Mouse (Mus musculus): ENCODE measurements at regions not wholly inside any gene's neighbourhood (a gene's known extent, or its start where the extent isn't known, plus 50 kb on each side); places are given as distances from the start of the nearest gene placed in this dataset.

DNA sequence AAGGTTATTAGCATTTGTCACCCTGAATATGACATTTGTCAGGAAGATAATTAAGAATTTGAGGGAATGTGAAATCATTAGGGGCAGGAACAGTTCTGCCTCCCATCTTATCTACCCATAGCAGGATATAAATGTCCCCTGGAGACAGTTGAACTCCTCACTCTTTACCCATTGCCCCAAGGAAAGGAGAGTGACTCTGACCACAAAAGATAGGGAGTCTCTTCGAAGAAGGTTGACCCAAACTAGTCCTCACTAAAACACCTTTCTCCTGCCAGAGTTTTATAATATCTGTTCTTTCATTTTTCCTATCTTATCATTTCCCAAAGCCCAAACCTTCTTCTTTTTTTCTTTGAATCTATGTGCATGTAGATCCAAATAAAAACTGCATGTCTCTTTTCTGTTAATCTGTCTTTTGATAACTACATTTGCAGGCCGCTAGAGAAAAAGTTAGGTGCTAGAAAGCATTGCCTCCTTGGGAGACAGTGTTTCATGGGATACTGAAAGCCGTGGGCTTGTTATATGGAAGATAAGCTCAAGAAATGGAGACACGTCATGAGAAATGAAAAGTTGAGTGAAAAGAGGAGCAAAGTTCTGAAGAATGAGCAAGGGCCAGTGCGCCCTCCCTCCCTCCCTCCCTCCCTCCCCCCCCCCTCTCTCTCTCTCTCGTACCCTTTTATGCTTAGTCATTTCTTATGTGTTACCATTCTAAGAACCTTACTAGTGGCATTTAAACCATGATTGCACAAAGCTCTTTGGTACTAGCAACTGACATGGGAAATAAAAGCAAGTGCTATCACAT is 341.6 kb downstream of the Rnd3 start:
- no peaks in the 10 kb centered on the region for H3K9me3 ChIP-seq (ENCODE audit: control insufficient read depth, low read length)
- no peak overlapping the region for H3K27ac ChIP-seq (ENCODE audit: low read depth, low read length)
- no peak for ATAC-seq
- H3K4me2 ChIP-seq (ENCODE audit: low read length): no peak overlapping the region
- H3K27me3 ChIP-seq (replicated peaks; ENCODE audit: control insufficient read depth, insufficient read depth, low read length): no peaks in the 10 kb centered on the region
- 86% methylated on average over 6 of the region's 6 CpGs for WGBS
- no peaks in the 10 kb centered on the region for H3K36me3 ChIP-seq (ENCODE audit: control insufficient read depth, insufficient read depth, low read length)
- H3K4me3 ChIP-seq (ENCODE audit: low read length): no peak overlapping the region
- peaks cover 5% of the 10 kb centered on the region for H3K4me1 ChIP-seq (ENCODE audit: control insufficient read depth, insufficient read depth, low read depth, low read length)
- no peak overlapping the region for H3K9ac ChIP-seq (ENCODE audit: low read depth, low read length)

DNA sequence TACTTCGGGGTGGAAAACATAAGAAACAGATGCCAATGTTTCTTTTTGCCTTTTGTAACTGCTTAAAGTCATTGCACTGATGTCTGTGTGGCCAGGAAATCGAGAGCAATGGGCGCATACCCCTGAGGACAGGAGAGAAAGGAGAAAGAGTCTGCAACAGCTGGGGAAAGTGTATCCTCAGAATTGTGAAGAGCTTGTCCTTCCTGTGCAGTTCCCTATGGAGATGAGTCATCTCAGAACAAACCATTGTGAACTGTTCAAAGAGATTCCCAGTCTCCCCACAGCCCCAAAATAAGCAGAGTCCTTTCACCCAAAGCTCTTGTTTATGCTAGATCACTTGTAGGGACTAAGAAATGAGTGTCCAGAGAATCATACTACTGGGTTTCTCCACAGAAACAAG is 343.3 kb downstream of the Rnd3 start:
- no peak for ATAC-seq
- peaks cover 2% of the 10 kb centered on the region for H3K4me1 ChIP-seq (ENCODE audit: control insufficient read depth, insufficient read depth, low read depth, low read length)
- 94% methylated on average over 3 of the region's 3 CpGs for WGBS
- H3K4me3 ChIP-seq (ENCODE audit: low read length): no peak overlapping the region
- H3K27me3 ChIP-seq (replicated peaks; ENCODE audit: control insufficient read depth, insufficient read depth, low read length): no peaks in the 10 kb centered on the region
- H3K27ac ChIP-seq (ENCODE audit: low read depth, low read length): no peak overlapping the region
- no peak overlapping the region for H3K4me2 ChIP-seq (ENCODE audit: low read length)
- no peak overlapping the region for H3K9ac ChIP-seq (ENCODE audit: low read depth, low read length)
- no peaks in the 10 kb centered on the region for H3K9me3 ChIP-seq (ENCODE audit: control insufficient read depth, low read length)
- H3K36me3 ChIP-seq (ENCODE audit: control insufficient read depth, insufficient read depth, low read length): no peaks in the 10 kb centered on the region

GRCm38 (mm10) chr2:50796087-50796486 is 352.8 kb downstream of the Rnd3 start:
- H3K27me3 ChIP-seq (replicated peaks; ENCODE audit: control insufficient read depth, insufficient read depth, low read length): no peaks in the 10 kb centered on the region; the same call in 1 of the 2 replicates
- no peak overlapping the region for H3K9ac ChIP-seq (ENCODE audit: low read depth, low read length)
- H3K9me3 ChIP-seq (ENCODE audit: control insufficient read depth, low read length): peaks cover 2% of the 10 kb centered on the region
- H3K4me1 ChIP-seq (ENCODE audit: control insufficient read depth, insufficient read depth, low read depth, low read length): no peaks in the 10 kb centered on the region
- H3K4me2 ChIP-seq (ENCODE audit: low read length): no peak overlapping the region
- no peak overlapping the region for H3K4me3 ChIP-seq (ENCODE audit: low read length)
- WGBS: 83% methylated on average over 3 of the region's 3 CpGs
- no peak for ATAC-seq
- H3K36me3 ChIP-seq (ENCODE audit: control insufficient read depth, insufficient read depth, low read length): no peaks in the 10 kb centered on the region
- no peak overlapping the region for H3K27ac ChIP-seq (ENCODE audit: low read depth, low read length)

GRCm38 (mm10) chr2:50793616-50794015 is 355.3 kb downstream of the Rnd3 start:
- 82% methylated on average over 2 of the region's 2 CpGs for WGBS
- Histone ChIP-seq H3K9ac (ENCODE audit: low read depth, low read length) (no peak overlapping the region), H3K9me3 (ENCODE audit: control insufficient read depth, low read length) (peaks cover 2% of the 10 kb centered on the region), H3K4me2 (ENCODE audit: low read length) (no peak overlapping the region), H3K27ac (ENCODE audit: low read depth, low read length) (no peak overlapping the region), H3K27me3 (replicated peaks; ENCODE audit: control insufficient read depth, insufficient read depth, low read length) (no peaks in the 10 kb centered on the region; the same call in 1 of the 2 replicates), H3K4me1 (ENCODE audit: control insufficient read depth, insufficient read depth, low read depth, low read length) (no peaks in the 10 kb centered on the region), H3K36me3 (ENCODE audit: control insufficient read depth, insufficient read depth, low read length) (no peaks in the 10 kb centered on the region), H3K4me3 (ENCODE audit: low read length) (no peak overlapping the region)
- no peak for ATAC-seq

- WGBS: 55% methylated on average over 1 of the region's 1 CpGs
These were observed 355.8 kb downstream of the Rnd3 start for GRCm38 (mm10) chr2:50793067-50793466.

GRCm38 (mm10) chr2:50789051-50789651 is 359.8 kb downstream of the Rnd3 start:
- H3K4me1 ChIP-seq (ENCODE audit: control insufficient read depth, insufficient read depth, low read depth, low read length): no peaks in the 10 kb centered on the region
- WGBS: 80% methylated on average over 4 of the region's 4 CpGs
- H3K4me2 ChIP-seq (ENCODE audit: low read length): no peak overlapping the region
- H3K4me3 ChIP-seq (ENCODE audit: low read length): no peak overlapping the region
- ATAC-seq: no peak
- H3K27me3 ChIP-seq (replicated peaks; ENCODE audit: control insufficient read depth, insufficient read depth, low read length): no peaks in the 10 kb centered on the region
- no peaks in the 10 kb centered on the region for H3K36me3 ChIP-seq (ENCODE audit: control insufficient read depth, insufficient read depth, low read length)
- no peak overlapping the region for H3K9ac ChIP-seq (ENCODE audit: low read depth, low read length)
- H3K9me3 ChIP-seq (ENCODE audit: control insufficient read depth, low read length): peaks cover 2% of the 10 kb centered on the region
- H3K27ac ChIP-seq (ENCODE audit: low read depth, low read length): no peak overlapping the region

More at GRCm38 (mm10) chr2:50793067-50793466, 355.8 kb downstream of the Rnd3 start:
- Histone ChIP-seq H3K36me3 (ENCODE audit: control insufficient read depth, insufficient read depth, low read length) (no peaks in the 10 kb centered on the region), H3K9ac (ENCODE audit: low read depth, low read length) (no peak overlapping the region), H3K27me3 (replicated peaks; ENCODE audit: control insufficient read depth, insufficient read depth, low read length) (no peaks in the 10 kb centered on the region; the same call in 1 of the 2 replicates), H3K4me3 (ENCODE audit: low read length) (no peak overlapping the region), H3K9me3 (ENCODE audit: control insufficient read depth, low read length) (peaks cover 2% of the 10 kb centered on the region), H3K4me1 (ENCODE audit: control insufficient read depth, insufficient read depth, low read depth, low read length) (no peaks in the 10 kb centered on the region), H3K4me2 (ENCODE audit: low read length) (no peak overlapping the region), H3K27ac (ENCODE audit: low read depth, low read length) (no peak overlapping the region)
- no peak for ATAC-seq

GRCm38 (mm10) chr2:50772101-50772500 is 376.8 kb downstream of the Rnd3 start:
- no peak for ATAC-seq

DNA sequence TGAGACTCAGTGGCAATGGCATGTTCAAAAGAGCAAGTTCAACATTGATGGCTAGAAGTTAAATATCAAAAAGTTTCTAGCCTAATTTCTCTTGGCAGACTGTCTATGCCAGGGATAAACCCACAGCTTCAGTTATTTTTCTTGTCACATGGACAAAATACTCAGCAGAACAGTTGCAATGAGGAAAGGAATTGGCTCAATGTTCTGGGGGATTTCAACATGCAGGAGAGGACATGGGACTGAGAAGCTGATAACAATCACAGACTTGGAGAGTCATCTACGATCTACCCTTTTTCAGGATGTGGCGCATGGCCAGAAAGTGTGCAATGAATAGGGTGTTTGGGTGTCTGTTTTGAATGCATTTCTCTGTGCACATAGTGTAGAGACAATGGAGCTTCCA is 389.9 kb downstream of the Rnd3 start:
- Histone ChIP-seq H3K9me3 (ENCODE audit: control insufficient read depth, low read length) (no peaks in the 10 kb centered on the region), H3K36me3 (ENCODE audit: control insufficient read depth, insufficient read depth, low read length) (no peaks in the 10 kb centered on the region), H3K27ac (ENCODE audit: low read depth, low read length) (no peak overlapping the region), H3K4me1 (ENCODE audit: control insufficient read depth, insufficient read depth, low read depth, low read length) (peaks cover 2% of the 10 kb centered on the region; the same call in 1 of the 2 replicates), H3K27me3 (replicated peaks; ENCODE audit: control insufficient read depth, insufficient read depth, low read length) (no peaks in the 10 kb centered on the region), H3K4me3 (ENCODE audit: low read length) (no peak overlapping the region), H3K9ac (ENCODE audit: low read depth, low read length) (no peak overlapping the region), H3K4me2 (ENCODE audit: low read length) (no peak overlapping the region)
- no peak for ATAC-seq
- 81% methylated on average over 2 of the region's 2 CpGs for WGBS

More at GRCm38 (mm10) chr2:50772101-50772500, 376.8 kb downstream of the Rnd3 start:
- no peak overlapping the region for H3K27ac ChIP-seq (ENCODE audit: low read depth, low read length)
- no peaks in the 10 kb centered on the region for H3K27me3 ChIP-seq (replicated peaks; ENCODE audit: control insufficient read depth, insufficient read depth, low read length)
- H3K36me3 ChIP-seq (ENCODE audit: control insufficient read depth, insufficient read depth, low read length): no peaks in the 10 kb centered on the region
- H3K9me3 ChIP-seq (ENCODE audit: control insufficient read depth, low read length): no peaks in the 10 kb centered on the region
- 76% methylated on average over 8 of the region's 8 CpGs for WGBS
- H3K4me2 ChIP-seq (ENCODE audit: low read length): no peak overlapping the region
- H3K4me1 ChIP-seq (ENCODE audit: control insufficient read depth, insufficient read depth, low read depth, low read length): no peaks in the 10 kb centered on the region
- H3K4me3 ChIP-seq (ENCODE audit: low read length): no peak overlapping the region
- no peak overlapping the region for H3K9ac ChIP-seq (ENCODE audit: low read depth, low read length)

DNA sequence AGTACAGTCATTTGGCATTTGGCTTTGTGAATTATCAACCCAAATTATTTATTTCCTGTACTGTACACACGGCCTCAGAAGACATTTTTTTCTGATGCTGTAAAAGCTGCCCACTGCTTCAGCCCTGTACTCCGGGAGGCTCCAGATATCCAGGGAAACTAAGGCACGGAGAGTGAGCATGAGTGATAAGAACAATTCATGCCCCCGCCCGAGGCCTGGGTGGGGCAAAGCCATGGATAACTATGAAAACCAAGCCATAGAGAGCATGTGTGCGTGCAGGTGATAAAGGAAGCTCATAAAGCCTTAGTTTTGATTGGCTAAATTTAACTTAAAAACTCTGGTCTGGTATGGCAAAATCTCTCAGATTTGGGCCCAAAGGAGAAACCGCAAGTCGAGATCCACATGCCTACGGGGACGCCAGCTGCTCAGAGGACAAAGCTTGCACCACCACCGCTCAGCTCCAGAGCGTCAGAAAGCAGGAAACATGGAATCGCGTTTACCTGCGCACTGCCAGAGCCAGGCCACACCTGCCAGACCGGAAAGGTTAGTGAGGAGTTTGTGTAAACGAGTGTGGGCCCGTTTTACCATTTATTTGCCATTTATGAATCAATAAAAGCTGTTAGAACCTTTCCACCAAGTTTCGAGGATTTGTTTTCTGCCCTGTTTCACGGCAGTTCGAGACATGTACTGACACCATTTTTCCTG is 390.9 kb downstream of the Rnd3 start:
- ATAC-seq: no peak
- H3K36me3 ChIP-seq (ENCODE audit: control insufficient read depth, insufficient read depth, low read length): no peaks in the 10 kb centered on the region
- H3K4me2 ChIP-seq (ENCODE audit: low read length): no peak overlapping the region
- H3K4me1 ChIP-seq (ENCODE audit: control insufficient read depth, insufficient read depth, low read depth, low read length): peaks cover 2% of the 10 kb centered on the region; the same call in 1 of the 2 replicates
- H3K9ac ChIP-seq (ENCODE audit: low read depth, low read length): no peak overlapping the region
- no peak overlapping the region for H3K4me3 ChIP-seq (ENCODE audit: low read length)
- H3K27ac ChIP-seq (ENCODE audit: low read depth, low read length): no peak overlapping the region
- no peaks in the 10 kb centered on the region for H3K27me3 ChIP-seq (replicated peaks; ENCODE audit: control insufficient read depth, insufficient read depth, low read length)
- H3K9me3 ChIP-seq (ENCODE audit: control insufficient read depth, low read length): no peaks in the 10 kb centered on the region
- WGBS: 91% methylated on average over 21 of the region's 21 CpGs
